Mouse (Mus musculus) G1E (cell line): ENCODE data around the gene Cyp1b1.

Source experiments
- CTCF ChIP-seq: IDR thresholded peaks from 2 replicates; pipeline ENCODE4 v1.5.1; 2012; ENCODE audit warnings: low read depth, low read length, inconsistent platforms, mixed read lengths
- TAL1 ChIP-seq: conservative IDR thresholded peaks from 2 replicates; pipeline ENCODE4 v1.6.1; 2012; ENCODE audit warnings: low read depth, low read length, inconsistent platforms, mixed read lengths

GRCm38 (mm10) chr17:79761841-79762240 is 47.0 kb upstream of the Cyp1b1 start:
- TF ChIP-seq CTCF (no peak), TAL1 (no peak)
